Comparison of ENCODE assay signal across 8 mouse cellular contexts in the genomic region with DNA sequence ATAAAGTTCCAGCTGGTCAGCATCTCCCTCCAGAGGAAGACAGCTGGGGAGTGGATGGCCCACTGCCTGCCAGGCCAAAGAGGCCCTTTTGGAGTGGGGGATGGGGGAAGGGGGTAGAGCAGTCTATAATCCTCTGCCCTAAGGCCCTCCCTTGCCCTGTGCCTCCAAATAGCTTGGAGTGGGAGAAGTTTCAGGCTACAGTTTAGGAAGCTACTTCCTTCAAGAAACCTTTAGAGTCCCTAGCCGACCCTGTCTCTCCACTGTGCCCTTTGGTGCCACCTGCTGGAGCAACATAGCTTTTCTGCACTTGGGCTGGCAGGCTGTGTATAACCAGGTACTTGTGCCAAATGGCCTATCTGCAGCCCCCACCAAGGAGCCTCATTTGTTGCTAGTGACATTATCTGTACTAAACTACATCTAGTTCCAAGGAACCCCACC. TPM values are rescaled to one million over a fixed set of nuclear protein-coding genes. Genes with fewer than 3 reads are reported as not detected.
DNase-seq lines count a peak whose midpoint lies in the region; ATAC-seq and TF ChIP-seq lines count a peak whose summit lies in the region.

No protein-coding gene starts in this region.

- H3K27ac ChIP-seq in testis, adult 2 months (ENCODE audit: control insufficient read depth, insufficient read depth, low read depth, low read length) = no peak overlapping the region
- peak overlapping the region; percentile 54; the same call in 1 of the 2 replicates for H3K27ac ChIP-seq in limb, embryonic 15.5 days
- H3K27ac ChIP-seq in midbrain, postnatal 0 days (ENCODE audit: low read depth, low read length) = no peak overlapping the region
- H3K27ac ChIP-seq in stomach, embryonic 16.5 days (ENCODE audit: low read length) = peak overlapping the region; percentile 80

- no peaks in the 10 kb centered on the region for H3K4me1 ChIP-seq in testis, adult 2 months (ENCODE audit: control insufficient read depth, insufficient read depth, low read length)
- H3K4me1 ChIP-seq in limb, embryonic 15.5 days = peaks cover 10% of the 10 kb centered on the region
- no peaks in the 10 kb centered on the region for H3K4me1 ChIP-seq in midbrain, postnatal 0 days (ENCODE audit: insufficient read depth, low read length)
- peaks cover 16% of the 10 kb centered on the region for H3K4me1 ChIP-seq in stomach, embryonic 16.5 days (ENCODE audit: control insufficient read depth, insufficient read depth, low read length)

- no peak overlapping the region for H3K4me3 ChIP-seq in testis, adult 2 months (ENCODE audit: control insufficient read depth, low read depth, low read length)
- H3K4me3 ChIP-seq in limb, embryonic 15.5 days = no peak overlapping the region
- H3K4me3 ChIP-seq in midbrain, postnatal 0 days (ENCODE audit: low read depth, low read length) = no peak overlapping the region
- no peak overlapping the region for H3K4me3 ChIP-seq in stomach, embryonic 16.5 days (replicated peaks; ENCODE audit: low read length)

- no peak overlapping the region for H3K4me2 ChIP-seq in limb, embryonic 15.5 days
- H3K4me2 ChIP-seq in midbrain, postnatal 0 days (ENCODE audit: low read depth, low read length, poor library complexity, severe bottlenecking) = no peak overlapping the region
- no peak overlapping the region for H3K4me2 ChIP-seq in stomach, embryonic 16.5 days (ENCODE audit: low read depth, low read length)

- no peaks in the 10 kb centered on the region for H3K27me3 ChIP-seq in testis, adult 2 months (ENCODE audit: control insufficient read depth, insufficient read depth, low read length)
- H3K27me3 ChIP-seq in limb, embryonic 15.5 days = no peaks in the 10 kb centered on the region
- H3K27me3 ChIP-seq in midbrain, postnatal 0 days (ENCODE audit: insufficient read depth, low read length) = no peaks in the 10 kb centered on the region
- H3K27me3 ChIP-seq in stomach, embryonic 16.5 days (ENCODE audit: control insufficient read depth, insufficient read depth, low read length) = no peaks in the 10 kb centered on the region

- DNase-seq in testis, postnatal 14 days (ENCODE audit: low spot score) = no peak
- peak; percentile 87 to 94 for DNase-seq in cerebellum, postnatal 14 days
- peak; percentile 63 to 75 for DNase-seq in gastrocnemius, adult 8-10 months (ENCODE audit: low spot score in 2 of 2)
- DNase-seq in induced T-regulatory cell, adult 2 months (ENCODE audit: low read depth) = peak; percentile 76
- peak; percentile 78 for DNase-seq in midbrain, postnatal 0 days (ENCODE audit: low spot score)

- H3K9ac ChIP-seq in limb, embryonic 15.5 days = no peak overlapping the region
- H3K9ac ChIP-seq in midbrain, postnatal 0 days (replicated peaks; ENCODE audit: low read length, poor library complexity, severe bottlenecking) = no peak overlapping the region
- no peak overlapping the region for H3K9ac ChIP-seq in stomach, embryonic 16.5 days (ENCODE audit: low read length)

- no peak for TF ChIP-seq POLR2A in testis, adult 2 months (IDR thresholded peaks at IDR 0.05; ENCODE audit: control insufficient read depth, low read depth, low read length)

- no peaks in the 10 kb centered on the region for H3K9me3 ChIP-seq in limb, embryonic 15.5 days
- no peaks in the 10 kb centered on the region for H3K9me3 ChIP-seq in midbrain, postnatal 0 days (ENCODE audit: low read length)
- H3K9me3 ChIP-seq in stomach, embryonic 16.5 days (replicated peaks; ENCODE audit: control insufficient read depth, low read length) = no peaks in the 10 kb centered on the region

- H3K36me3 ChIP-seq in testis, adult 2 months (ENCODE audit: control insufficient read depth, insufficient read depth, low read length) = no peaks in the 10 kb centered on the region; the same call in 1 of the 2 replicates
- H3K36me3 ChIP-seq in limb, embryonic 15.5 days = peaks cover 52% of the 10 kb centered on the region
- peaks cover 47% of the 10 kb centered on the region for H3K36me3 ChIP-seq in midbrain, postnatal 0 days (ENCODE audit: insufficient read depth, low read length)
- no peaks in the 10 kb centered on the region for H3K36me3 ChIP-seq in stomach, embryonic 16.5 days (ENCODE audit: control insufficient read depth, insufficient read depth, low read length)

- peak; percentile 54; the same call in 1 of the 2 replicates for TF ChIP-seq CTCF in testis, adult 2 months (IDR thresholded peaks at IDR 0.05; ENCODE audit: control insufficient read depth, insufficient read depth, insufficient replicate concordance, low read depth, low read length)
- TF ChIP-seq CTCF in midbrain, postnatal 0 days (IDR thresholded peaks at IDR 0.05) = peak; percentile 84

- 4% methylated on average over 1 of the region's 1 CpGs for WGBS in limb, embryonic 15.5 days
- WGBS in midbrain, postnatal 0 days = 0% methylated on average over 1 of the region's 1 CpGs
- WGBS in stomach, embryonic 16.5 days = 0% methylated on average over 1 of the region's 1 CpGs

- ATAC-seq in limb, embryonic 15.5 days (ENCODE audit: insufficient number of reproducible peaks, low FRiP score, low TSS enrichment, low read depth) = no peak
- ATAC-seq in midbrain, postnatal 0 days (ENCODE audit: low FRiP score) = no peak
- peak; percentile 83 for ATAC-seq in stomach, embryonic 16.5 days (ENCODE audit: insufficient read depth, low FRiP score)

RNA-seq across cellular contexts. Expression of a gene that starts 15.4 kb away (rescaled TPM):
- polyA plus RNA-seq in testis, adult 2 months (2012; rRNA removed) = 0.19 and 0.41 TPM in 2 replicates
- under 1 TPM in 2 of 4 experiments, not detected in 2; 0.12 to 0.62 TPM for total RNA-seq in gastrocnemius, adult 8-10 months (2022)
- polyA plus RNA-seq in limb, embryonic 15.5 days (2015; fragmentation: Nextera tagmentation; extraction: Ambion mirVana) = 1.2 and 1.9 TPM in 2 replicates
- total RNA-seq in midbrain, postnatal 0 days (2014; rRNA removed) = 0.57 and 0.88 TPM in 2 replicates
- 1.3 and 1.9 TPM in 2 replicates for polyA plus RNA-seq in midbrain, postnatal 0 days (2015; fragmentation: Nextera tagmentation; extraction: Ambion mirVana)
- 2.5 and 2.8 TPM in 2 replicates for polyA plus RNA-seq in stomach, embryonic 16.5 days (2015; fragmentation: Nextera tagmentation; extraction: Ambion mirVana)

RNA-seq across cellular contexts. Expression of a gene that starts 31.9 kb away (rescaled TPM):
- polyA plus RNA-seq in testis, adult 2 months (2012; rRNA removed) = 43.8 and 47.4 TPM in 2 replicates
- total RNA-seq in gastrocnemius, adult 8-10 months (2022) = 10 to 100 TPM; 42.2 to 45.3 (median 44.1) TPM
- 97.4 and 103 TPM in 2 replicates for polyA plus RNA-seq in limb, embryonic 15.5 days (2015; fragmentation: Nextera tagmentation; extraction: Ambion mirVana)
- 214 and 238 TPM in 2 replicates for total RNA-seq in midbrain, postnatal 0 days (2014; rRNA removed)
- polyA plus RNA-seq in midbrain, postnatal 0 days (2015; fragmentation: Nextera tagmentation; extraction: Ambion mirVana) = 272 and 300 TPM in 2 replicates
- 83.5 and 90.6 TPM in 2 replicates for polyA plus RNA-seq in stomach, embryonic 16.5 days (2015; fragmentation: Nextera tagmentation; extraction: Ambion mirVana)

RNA-seq across cellular contexts. Expression of a gene that starts 37.2 kb away (rescaled TPM):
- polyA plus RNA-seq in testis, adult 2 months (2012; rRNA removed) = 45.4 and 50.1 TPM in 2 replicates
- 10 to 100 TPM; 10.3 to 11.7 (median 11.4) TPM for total RNA-seq in gastrocnemius, adult 8-10 months (2022)
- polyA plus RNA-seq in limb, embryonic 15.5 days (2015; fragmentation: Nextera tagmentation; extraction: Ambion mirVana) = 40.0 and 42.2 TPM in 2 replicates
- total RNA-seq in midbrain, postnatal 0 days (2014; rRNA removed) = 32.9 and 47.2 TPM in 2 replicates
- 27.3 and 27.9 TPM in 2 replicates for polyA plus RNA-seq in midbrain, postnatal 0 days (2015; fragmentation: Nextera tagmentation; extraction: Ambion mirVana)
- 33.8 and 34.6 TPM in 2 replicates for polyA plus RNA-seq in stomach, embryonic 16.5 days (2015; fragmentation: Nextera tagmentation; extraction: Ambion mirVana)

Comparison
In these comparisons a context has a peak if more than half of its experiments do, and no peak if none do; other contexts are left out.
1. H3K27ac ChIP-seq: peak in limb, embryonic 15.5 days (single experiment) and stomach, embryonic 16.5 days (single experiment); none in testis, adult 2 months (single experiment) and midbrain, postnatal 0 days (single experiment).